In the genomic region with DNA sequence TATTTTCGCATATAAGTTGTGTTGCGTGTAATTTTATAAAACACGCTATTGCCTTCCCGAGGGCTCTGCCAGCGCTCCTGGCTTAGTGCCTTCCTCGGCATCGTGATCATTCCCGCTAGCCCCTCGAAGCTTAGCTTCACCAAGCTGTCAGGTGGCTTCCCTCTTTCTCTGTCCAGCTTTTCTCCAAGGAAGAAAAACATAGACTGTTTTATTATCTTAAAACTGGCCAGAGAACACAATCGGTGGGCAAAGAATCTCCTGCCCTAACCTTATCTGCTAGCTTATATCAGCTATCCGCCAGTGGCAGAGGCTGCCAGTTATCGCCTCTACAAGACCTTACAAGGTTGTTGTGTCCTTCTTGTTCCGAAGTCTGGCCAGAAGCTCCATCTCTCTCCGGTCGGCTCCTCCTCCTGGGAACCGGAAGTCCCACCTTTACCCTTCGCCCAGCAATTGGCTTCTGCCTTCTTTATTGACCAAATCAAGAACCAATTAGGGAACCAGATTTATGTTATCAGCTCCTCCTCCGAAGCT, we compare ENCODE assay signal across 8 mouse cellular contexts. TPM values are rescaled to one million over a fixed set of nuclear protein-coding genes. Genes with fewer than 3 reads are reported as not detected.
DNase-seq lines count a peak whose midpoint lies in the region; ATAC-seq lines count a peak whose summit lies in the region.

No protein-coding gene starts in this region.

- peaks cover 34% of the 10 kb centered on the region for H3K4me1 ChIP-seq in heart, embryonic 13.5 days
- peaks cover 58% of the 10 kb centered on the region for H3K4me1 ChIP-seq in liver, embryonic 13.5 days (replicated peaks)
- H3K4me1 ChIP-seq in stomach, embryonic 16.5 days (ENCODE audit: control insufficient read depth, insufficient read depth, low read length) = peaks cover 21% of the 10 kb centered on the region

- H3K27ac ChIP-seq in heart, embryonic 13.5 days (replicated peaks) = peak overlapping the region; percentile 98
- H3K27ac ChIP-seq in liver, embryonic 13.5 days = peak overlapping the region; percentile 99
- H3K27ac ChIP-seq in stomach, embryonic 16.5 days (ENCODE audit: low read length) = peak overlapping the region; percentile 92

- H3K27me3 ChIP-seq in heart, embryonic 13.5 days (replicated peaks) = no peaks in the 10 kb centered on the region
- H3K27me3 ChIP-seq in liver, embryonic 13.5 days = no peaks in the 10 kb centered on the region
- H3K27me3 ChIP-seq in stomach, embryonic 16.5 days (ENCODE audit: control insufficient read depth, insufficient read depth, low read length) = no peaks in the 10 kb centered on the region

- peak; percentile 90 for DNase-seq in CD4-positive helper T cell, adult 2 months (ENCODE audit: low read depth, low spot score)
- DNase-seq in brain, embryonic 18.5 days (ENCODE audit: low read depth, low spot score) = peak; percentile 84
- DNase-seq in kidney, postnatal 14 days = peak; percentile 93
- DNase-seq in liver, embryonic 13.5 days = peak; percentile 90
- DNase-seq in neural tube, embryonic 10.5 days (ENCODE audit: extremely low spot score, low spot score) = peak; percentile 85

- peak; percentile 78 for ATAC-seq in erythroid progenitor cell, adult 5-6 weeks (replicated peaks; ENCODE audit: low FRiP score, poor library complexity, severe bottlenecking)
- ATAC-seq in heart, embryonic 13.5 days (ENCODE audit: extremely low read depth, insufficient number of reproducible peaks, low FRiP score, low TSS enrichment) = peak; percentile 50; the same call in 1 of the 2 replicates
- peak; percentile 77 for ATAC-seq in liver, embryonic 13.5 days (ENCODE audit: low read depth)
- ATAC-seq in stomach, embryonic 16.5 days (ENCODE audit: insufficient read depth, low FRiP score) = peak; percentile 73

- H3K4me2 ChIP-seq in heart, embryonic 13.5 days = peak overlapping the region; percentile 91
- peak overlapping the region; percentile 84 for H3K4me2 ChIP-seq in liver, embryonic 13.5 days
- peak overlapping the region; percentile 82 for H3K4me2 ChIP-seq in stomach, embryonic 16.5 days (ENCODE audit: low read depth, low read length)

- peak overlapping the region; percentile 86 for H3K9ac ChIP-seq in heart, embryonic 13.5 days
- H3K9ac ChIP-seq in liver, embryonic 13.5 days = peak overlapping the region; percentile 84
- peak overlapping the region; percentile 75 for H3K9ac ChIP-seq in stomach, embryonic 16.5 days (ENCODE audit: low read length)

- no peaks in the 10 kb centered on the region for H3K36me3 ChIP-seq in heart, embryonic 13.5 days
- no peaks in the 10 kb centered on the region for H3K36me3 ChIP-seq in liver, embryonic 13.5 days
- H3K36me3 ChIP-seq in stomach, embryonic 16.5 days (ENCODE audit: control insufficient read depth, insufficient read depth, low read length) = no peaks in the 10 kb centered on the region

- H3K9me3 ChIP-seq in heart, embryonic 13.5 days = no peaks in the 10 kb centered on the region
- no peaks in the 10 kb centered on the region for H3K9me3 ChIP-seq in liver, embryonic 13.5 days (replicated peaks)
- H3K9me3 ChIP-seq in stomach, embryonic 16.5 days (replicated peaks; ENCODE audit: control insufficient read depth, low read length) = no peaks in the 10 kb centered on the region

- WGBS in heart, embryonic 13.5 days = under 1% methylated on average over 18 of the region's 18 CpGs
- WGBS in liver, embryonic 13.5 days (ENCODE audit: insufficient replicate concordance) = 1% methylated on average over 18 of the region's 18 CpGs
- under 1% methylated on average over 18 of the region's 18 CpGs for WGBS in stomach, embryonic 16.5 days

- H3K4me3 ChIP-seq in heart, embryonic 13.5 days = peak overlapping the region; percentile 59
- H3K4me3 ChIP-seq in liver, embryonic 13.5 days (replicated peaks) = peak overlapping the region; percentile 70
- H3K4me3 ChIP-seq in stomach, embryonic 16.5 days (replicated peaks; ENCODE audit: low read length) = peak overlapping the region; percentile 56

RNA-seq across cellular contexts. Expression of a gene that starts 3.6 kb away (rescaled TPM):
- 36.0 and 54.5 TPM in 2 replicates for total RNA-seq in erythroid progenitor cell, adult 5-6 weeks (2015; ENCODE audit: low replicate concordance)
- 16.7 and 27.1 TPM in 2 replicates for total RNA-seq in erythroid progenitor cell, adult 5-6 weeks (2017; ENCODE audit: low replicate concordance)
- 45.0 and 49.8 TPM in 2 replicates for polyA plus RNA-seq in heart, embryonic 13.5 days (2015; fragmentation: Nextera tagmentation; extraction: Ambion mirVana)
- 16.9 and 20.3 TPM in 2 replicates for polyA plus RNA-seq in liver, embryonic 13.5 days (2015; fragmentation: Nextera tagmentation; extraction: Ambion mirVana)
- 34.5 and 43.9 TPM in 2 replicates for polyA plus RNA-seq in stomach, embryonic 16.5 days (2015; fragmentation: Nextera tagmentation; extraction: Ambion mirVana)

RNA-seq across cellular contexts. Expression of a gene that starts 3.9 kb away (rescaled TPM):
- total RNA-seq in erythroid progenitor cell, adult 5-6 weeks (2015; ENCODE audit: low replicate concordance) = 11.7 and 15.1 TPM in 2 replicates
- total RNA-seq in erythroid progenitor cell, adult 5-6 weeks (2017; ENCODE audit: low replicate concordance) = 16.1 and 23.4 TPM in 2 replicates
- 19.9 and 20.3 TPM in 2 replicates for polyA plus RNA-seq in heart, embryonic 13.5 days (2015; fragmentation: Nextera tagmentation; extraction: Ambion mirVana)
- polyA plus RNA-seq in liver, embryonic 13.5 days (2015; fragmentation: Nextera tagmentation; extraction: Ambion mirVana) = 32.4 and 33.2 TPM in 2 replicates
- 24.1 and 25.2 TPM in 2 replicates for polyA plus RNA-seq in stomach, embryonic 16.5 days (2015; fragmentation: Nextera tagmentation; extraction: Ambion mirVana)

RNA-seq across cellular contexts. Expression of a gene that starts 33.3 kb away (rescaled TPM):
- 328 and 403 TPM in 2 replicates for total RNA-seq in erythroid progenitor cell, adult 5-6 weeks (2015; ENCODE audit: low replicate concordance)
- total RNA-seq in erythroid progenitor cell, adult 5-6 weeks (2017; ENCODE audit: low replicate concordance) = 422 and 478 TPM in 2 replicates
- polyA plus RNA-seq in heart, embryonic 13.5 days (2015; fragmentation: Nextera tagmentation; extraction: Ambion mirVana) = 78.4 and 83.0 TPM in 2 replicates
- 116 and 123 TPM in 2 replicates for polyA plus RNA-seq in liver, embryonic 13.5 days (2015; fragmentation: Nextera tagmentation; extraction: Ambion mirVana)
- polyA plus RNA-seq in stomach, embryonic 16.5 days (2015; fragmentation: Nextera tagmentation; extraction: Ambion mirVana) = 120 and 134 TPM in 2 replicates

RNA-seq across cellular contexts. Expression of a gene that starts 37.2 kb away (rescaled TPM):
- total RNA-seq in erythroid progenitor cell, adult 5-6 weeks (2015; ENCODE audit: low replicate concordance) = 6.8 and 13.4 TPM in 2 replicates
- total RNA-seq in erythroid progenitor cell, adult 5-6 weeks (2017; ENCODE audit: low replicate concordance) = 2.7 TPM in 2 replicates
- 67.9 and 75.5 TPM in 2 replicates for polyA plus RNA-seq in heart, embryonic 13.5 days (2015; fragmentation: Nextera tagmentation; extraction: Ambion mirVana)
- polyA plus RNA-seq in liver, embryonic 13.5 days (2015; fragmentation: Nextera tagmentation; extraction: Ambion mirVana) = 52.4 and 53.5 TPM in 2 replicates
- polyA plus RNA-seq in stomach, embryonic 16.5 days (2015; fragmentation: Nextera tagmentation; extraction: Ambion mirVana) = 46.7 and 57.6 TPM in 2 replicates

RNA-seq across cellular contexts. Expression of a gene that starts 44.2 kb away (rescaled TPM):
- total RNA-seq in erythroid progenitor cell, adult 5-6 weeks (2015; ENCODE audit: low replicate concordance) = 3.8 TPM in 1 of 2 replicates, not detected in the other
- 0.26 TPM in 1 of 2 replicates, not detected in the other for total RNA-seq in erythroid progenitor cell, adult 5-6 weeks (2017; ENCODE audit: low replicate concordance)
- polyA plus RNA-seq in heart, embryonic 13.5 days (2015; fragmentation: Nextera tagmentation; extraction: Ambion mirVana) = 1.4 and 2.1 TPM in 2 replicates
- polyA plus RNA-seq in liver, embryonic 13.5 days (2015; fragmentation: Nextera tagmentation; extraction: Ambion mirVana) = 0.47 and 0.57 TPM in 2 replicates
- polyA plus RNA-seq in stomach, embryonic 16.5 days (2015; fragmentation: Nextera tagmentation; extraction: Ambion mirVana) = 5.2 and 6.3 TPM in 2 replicates

Comparison
In these comparisons a context has a peak if more than half of its experiments do, and no peak if none do; other contexts are left out.
1. Peak in every context shown above with its lines: DNase-seq, ATAC-seq, H3K4me3 ChIP-seq and H3K27ac ChIP-seq.